Comparison of ENCODE assay signal across 10 mouse cellular contexts in genomic region chr7:30490251-30490956, GRCm38 (mm10). TPM values are rescaled to one million over a fixed set of nuclear protein-coding genes. Genes with fewer than 3 reads are reported as not detected.
A peak's percentile ranks its signal among the peaks of the same experiment; 100 is the strongest.
DNase-seq lines count a peak whose midpoint lies in the region; ATAC-seq lines count a peak whose summit lies in the region.
"Had no signal": no experiment of that assay in that cellular context is flagged by ENCODE, and none has a peak within 500 bp of the region (broad histone marks: within the 10 kb centered on the region; RNA-seq: fewer than 3 reads in every experiment).

No protein-coding gene starts in this region.

- H3K27ac ChIP-seq in forebrain, embryonic 14.5 days (ENCODE audit: low read depth, low read length): no peak overlapping the region
- H3K27ac ChIP-seq: limb, embryonic 15.5 days; stomach, embryonic 15.5 days had no signal

- no peaks in the 10 kb centered on the region for H3K4me1 ChIP-seq in forebrain, embryonic 14.5 days (ENCODE audit: control insufficient read depth, insufficient read depth, low read length)
- H3K4me1 ChIP-seq: stomach, embryonic 15.5 days had no signal

- peak; percentile 15 to 38 for DNase-seq in heart, postnatal 14 days
- no peak for DNase-seq in heart, adult 8-10 months (ENCODE audit: low spot score)
- peak; percentile 73 for DNase-seq in brain, adult 2 months (ENCODE audit: low read depth, low spot score)
- DNase-seq in forebrain, embryonic 14.5 days (ENCODE audit: low spot score): peak; percentile 66
- DNase-seq in left cerebral cortex, postnatal 36 days (ENCODE audit: low spot score in 2 of 2): peak; percentile 31 to 40
- peak; percentile 45 to 68 for DNase-seq in right cerebral cortex, postnatal 10 days (ENCODE audit: low spot score in 2 of 2)
- no peak for DNase-seq in neural tube, embryonic 10.5 days (ENCODE audit: extremely low spot score, low spot score)

- no peaks in the 10 kb centered on the region for H3K27me3 ChIP-seq in forebrain, embryonic 14.5 days (replicated peaks; ENCODE audit: control insufficient read depth, insufficient read depth, low read length)
- H3K27me3 ChIP-seq: stomach, embryonic 15.5 days had no signal

- no peak overlapping the region for H3K4me2 ChIP-seq in forebrain, embryonic 14.5 days (ENCODE audit: low read length)
- H3K4me2 ChIP-seq: limb, embryonic 15.5 days; stomach, embryonic 15.5 days had no signal

- H3K4me3 ChIP-seq in forebrain, embryonic 14.5 days (ENCODE audit: low read depth, low read length): no peak overlapping the region
- H3K4me3 ChIP-seq: limb, embryonic 15.5 days; stomach, embryonic 15.5 days had no signal

- H3K9ac ChIP-seq in forebrain, embryonic 14.5 days (ENCODE audit: low read length): no peak overlapping the region
- H3K9ac ChIP-seq: limb, embryonic 15.5 days; stomach, embryonic 15.5 days had no signal

- 30% methylated on average over 16 of the region's 16 CpGs for WGBS in forebrain, embryonic 14.5 days

- intact Hi-C loops in heart, postnatal 14 days (cut with DNase I): loop anchor here (5.0 kb wide), 2 partner anchors 48 to 62 kb away; partner anchors contain the start of genes Hspb6 and Proser3
- intact Hi-C loops in left cerebral cortex, postnatal 36 days (cut with DNase I): loop anchor here (5.0 kb wide), 2 partner anchors 47 to 48 kb away; partner anchors contain the start of gene Arhgap33

- no peaks in the 10 kb centered on the region for H3K36me3 ChIP-seq in forebrain, embryonic 14.5 days (ENCODE audit: control insufficient read depth, insufficient read depth, low read length)
- H3K36me3 ChIP-seq: limb, embryonic 15.5 days; stomach, embryonic 15.5 days had no signal

- ATAC-seq in CD4-positive, CD25-positive, alpha-beta regulatory T cell, adult 4 months: peak; percentile 32
- peak; percentile 50; the same call in 1 of the 2 replicates for ATAC-seq in forebrain, embryonic 14.5 days

- H3K9me3 ChIP-seq in forebrain, embryonic 14.5 days (replicated peaks; ENCODE audit: control insufficient read depth, low read length): no peaks in the 10 kb centered on the region
- H3K9me3 ChIP-seq: limb, embryonic 15.5 days; stomach, embryonic 15.5 days had no signal

RNA-seq across cellular contexts. Expression of gene Prodh2, which starts 3.0 kb away (rescaled TPM):
- total RNA-seq in heart, postnatal 14 days (2021): not detected
- total RNA-seq in heart, adult 8-10 months (2022): not detected
- not detected for polyA plus RNA-seq in CD4-positive, CD25-positive, alpha-beta regulatory T cell, adult 4 months (2017; shearing (Covaris generic))
- polyA plus RNA-seq in forebrain, embryonic 14.5 days (2014; fragmentation: Nextera tagmentation; extraction: Ambion mirVana): not detected in 2 replicates
- not detected for total RNA-seq in left cerebral cortex, postnatal 36 days (2021)

RNA-seq across cellular contexts. Expression of gene Nphs1, which starts 32.3 kb away (rescaled TPM):
- total RNA-seq in heart, postnatal 14 days (2021): not detected
- not detected for total RNA-seq in heart, adult 8-10 months (2022)
- not detected for polyA plus RNA-seq in CD4-positive, CD25-positive, alpha-beta regulatory T cell, adult 4 months (2017; shearing (Covaris generic))
- polyA plus RNA-seq in forebrain, embryonic 14.5 days (2014; fragmentation: Nextera tagmentation; extraction: Ambion mirVana): 0.10 TPM in 1 of 2 replicates, not detected in the other
- under 1 TPM; 0.99 to 1.00 TPM for total RNA-seq in left cerebral cortex, postnatal 36 days (2021)
- polyA plus RNA-seq: limb, embryonic 15.5 days had no signal

RNA-seq across cellular contexts. Expression of gene Kirrel2, which starts 32.9 kb away (rescaled TPM):
- not detected for total RNA-seq in heart, postnatal 14 days (2021)
- not detected for total RNA-seq in heart, adult 8-10 months (2022)
- not detected for polyA plus RNA-seq in CD4-positive, CD25-positive, alpha-beta regulatory T cell, adult 4 months (2017; shearing (Covaris generic))
- 0.65 and 0.79 TPM in 2 replicates for polyA plus RNA-seq in forebrain, embryonic 14.5 days (2014; fragmentation: Nextera tagmentation; extraction: Ambion mirVana)
- 10 to 100 TPM; 12.9 to 17.8 TPM for total RNA-seq in left cerebral cortex, postnatal 36 days (2021)

RNA-seq across cellular contexts. Expression of gene Arhgap33, which starts 44.5 kb away (rescaled TPM):
- total RNA-seq in heart, postnatal 14 days (2021): 1 to 10 TPM; 2.7 to 3.2 TPM
- under 1 TPM; 0.32 to 0.60 (median 0.36) TPM for total RNA-seq in heart, adult 8-10 months (2022)
- under 1 TPM; 0.46 to 0.67 TPM for polyA plus RNA-seq in CD4-positive, CD25-positive, alpha-beta regulatory T cell, adult 4 months (2017; shearing (Covaris generic))
- polyA plus RNA-seq in forebrain, embryonic 14.5 days (2014; fragmentation: Nextera tagmentation; extraction: Ambion mirVana): 63.5 and 98.4 TPM in 2 replicates
- 100 to 1,000 TPM; 156 to 209 TPM for total RNA-seq in left cerebral cortex, postnatal 36 days (2021)

RNA-seq across cellular contexts. Expression of gene Aplp1, which starts 45.1 kb away (rescaled TPM):
- 1 to 10 TPM; 4.0 to 4.4 TPM for total RNA-seq in heart, postnatal 14 days (2021)
- 1 to 10 TPM; 3.2 to 4.2 (median 3.6) TPM for total RNA-seq in heart, adult 8-10 months (2022)
- 1 to 10 TPM; 3.1 to 3.5 TPM for polyA plus RNA-seq in CD4-positive, CD25-positive, alpha-beta regulatory T cell, adult 4 months (2017; shearing (Covaris generic))
- 467 and 579 TPM in 2 replicates for polyA plus RNA-seq in forebrain, embryonic 14.5 days (2014; fragmentation: Nextera tagmentation; extraction: Ambion mirVana)
- 1,000 to 10,000 TPM; 1,238 to 1,418 TPM for total RNA-seq in left cerebral cortex, postnatal 36 days (2021)

Comparison
In these comparisons a context has a peak if more than half of its experiments do, and no peak if none do; other contexts are left out.
1. DNase-seq: peak in heart, postnatal 14 days (2 of 2), brain, adult 2 months (single experiment), forebrain, embryonic 14.5 days (single experiment), left cerebral cortex, postnatal 36 days (2 of 2) and right cerebral cortex, postnatal 10 days (2 of 2); none in heart, adult 8-10 months (single experiment) and neural tube, embryonic 10.5 days (single experiment).
2. RNA of gene Kirrel2, which starts 32.9 kb away (total RNA-seq): 12.9 to 17.8 TPM in left cerebral cortex, postnatal 36 days; not detected in heart, postnatal 14 days and not detected in heart, adult 8-10 months; every median in the first group is over 10 times any median in the second.